Mouse (Mus musculus): Measurements from ENCODE around the gene Pik3cg.
A peak's percentile ranks its signal among the peaks of the same experiment; 100 is the strongest.

The Pik3cg gene

DNA sequence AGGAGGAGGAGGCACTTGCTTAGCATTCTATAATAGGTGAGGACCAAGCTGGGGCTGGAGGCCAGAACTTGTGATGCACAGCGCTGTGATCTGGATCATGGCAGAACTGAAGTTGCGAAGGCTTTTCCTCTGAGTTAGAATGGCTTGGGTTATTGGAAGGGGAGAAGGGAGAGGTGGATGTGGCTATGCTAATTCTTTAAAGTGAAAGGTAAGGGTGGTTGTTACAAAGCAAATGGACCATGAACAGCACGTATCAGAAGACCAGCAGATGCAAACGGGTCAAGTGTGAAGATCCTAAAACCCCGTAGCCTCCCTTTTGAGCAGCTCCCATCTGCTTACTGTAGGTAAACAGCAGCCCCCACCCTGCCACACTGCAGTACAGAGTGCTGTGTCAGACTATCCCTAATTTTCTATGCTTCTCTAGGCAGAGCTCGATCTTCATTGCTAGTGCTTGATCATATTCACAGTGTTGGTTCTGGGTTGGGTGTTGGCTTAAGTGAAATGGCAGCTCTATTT, 7.3 kb downstream of the Pik3cg start:
- no peak for DNase-seq (ENCODE audit: low spot score)

DNA sequence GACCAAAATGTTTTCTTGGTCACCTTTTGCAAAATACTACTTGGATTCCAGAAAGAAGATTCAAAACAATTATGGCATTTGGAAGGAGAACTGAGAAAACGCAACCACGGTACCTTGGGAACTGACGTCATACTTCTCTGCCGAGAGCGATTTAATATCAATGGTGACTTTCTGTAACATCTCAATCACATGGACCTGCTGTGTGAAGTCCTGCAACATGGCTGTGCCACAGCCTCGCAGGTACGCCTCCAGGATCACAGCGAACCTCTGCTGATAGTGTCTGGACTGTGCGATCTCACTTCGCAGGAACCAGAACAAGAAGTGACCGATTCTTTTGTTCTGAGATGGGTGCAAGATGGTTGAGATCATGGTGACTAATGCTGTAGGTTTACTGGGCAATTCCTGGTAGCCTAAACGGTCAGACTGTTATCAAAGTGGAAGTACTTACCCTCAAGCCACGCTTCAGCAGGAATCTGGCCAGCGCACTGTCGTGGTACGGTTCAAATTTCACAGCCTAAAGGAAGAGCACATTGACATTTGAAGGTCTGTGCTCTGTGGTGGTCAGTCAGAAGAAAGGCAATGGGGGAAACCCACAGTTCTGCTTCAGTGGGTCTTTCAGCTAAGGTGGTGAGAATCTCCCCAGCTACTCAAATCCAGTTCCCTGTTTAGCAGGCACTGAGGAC, 7.9 kb downstream of the Pik3cg start:
- DNase-seq (ENCODE audit: low spot score): no peak

DNA sequence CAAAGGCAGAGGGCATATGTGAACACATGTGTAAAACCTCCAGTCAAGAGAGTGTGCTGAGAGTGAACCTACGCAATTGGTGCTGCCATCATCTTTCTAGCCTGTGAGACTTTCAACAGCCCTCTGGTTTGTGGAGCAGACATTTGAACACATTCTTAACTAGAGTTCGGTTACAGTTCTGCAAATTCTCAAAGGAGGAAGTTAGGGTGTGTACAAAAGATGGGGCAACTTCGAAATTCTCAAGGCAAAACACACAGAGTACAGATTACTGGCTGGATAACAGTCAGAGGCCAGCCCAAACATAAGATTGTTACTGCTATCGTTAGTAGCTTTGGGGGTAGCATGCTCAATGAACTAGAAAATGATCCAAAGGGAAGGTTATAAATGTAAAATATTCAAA, 9.0 kb downstream of the Pik3cg start:
- DNase-seq (ENCODE audit: low spot score): no peak

DNA sequence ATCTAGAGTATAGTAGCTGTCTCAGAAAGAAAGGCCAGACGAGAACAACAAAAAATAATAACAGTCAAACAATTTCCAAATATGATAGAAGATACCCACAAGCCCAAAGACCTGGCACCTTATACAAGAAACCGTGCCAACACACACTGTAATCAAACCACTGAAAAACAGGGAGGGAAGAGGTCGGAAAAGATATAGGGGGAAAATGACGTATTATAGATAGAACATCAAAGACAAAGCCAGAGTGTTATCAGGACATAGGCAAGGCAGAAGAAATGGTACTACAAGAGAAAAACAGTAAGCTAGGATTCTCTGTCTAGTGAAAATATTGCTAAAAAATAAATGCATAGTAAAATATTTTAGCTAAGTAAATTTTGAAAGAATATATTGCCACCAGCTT, 10.4 kb downstream of the Pik3cg start:
- no peak for DNase-seq (ENCODE audit: low spot score)

DNA sequence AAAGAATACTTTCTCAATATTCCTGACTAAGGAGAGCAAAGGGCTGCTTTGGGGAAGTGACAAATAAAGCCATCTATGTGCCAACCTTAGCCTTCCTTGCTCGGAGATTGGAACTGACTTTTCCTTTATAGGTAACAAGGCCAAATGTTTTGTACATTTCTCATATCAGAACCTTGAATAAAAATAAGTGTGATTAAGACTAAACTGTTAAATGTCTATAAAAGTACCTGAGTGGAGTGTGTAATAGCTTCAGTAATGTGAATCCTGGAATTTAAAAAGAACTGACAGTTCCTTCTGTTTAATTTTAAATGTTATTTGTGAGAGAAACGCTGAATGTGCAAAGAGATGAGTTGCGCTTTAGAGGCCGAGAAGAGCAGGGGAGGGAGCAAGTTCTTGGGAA, 13.5 kb downstream of the Pik3cg start:
- no peak for DNase-seq (ENCODE audit: low spot score)

DNA sequence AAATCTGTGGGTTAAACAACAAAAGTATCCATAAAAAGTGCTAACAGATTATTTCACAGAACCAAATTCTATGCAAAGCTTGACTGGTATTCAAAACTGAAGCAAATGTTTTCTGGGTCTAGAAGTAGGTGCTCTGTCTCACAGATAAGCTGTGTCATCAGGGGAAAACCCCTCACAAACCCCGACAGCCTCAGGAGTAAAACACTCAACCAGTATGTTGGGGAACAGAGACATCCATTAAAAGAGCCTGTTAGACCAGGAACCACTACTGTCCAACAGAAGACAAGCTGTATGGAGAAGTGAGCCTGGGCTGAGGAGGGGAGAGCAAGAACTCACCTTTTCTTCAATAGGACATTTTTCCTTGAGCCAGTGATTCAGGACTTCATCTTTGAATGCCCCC, 14.1 kb downstream of the Pik3cg start:
- no peak for DNase-seq (ENCODE audit: low spot score)

DNA sequence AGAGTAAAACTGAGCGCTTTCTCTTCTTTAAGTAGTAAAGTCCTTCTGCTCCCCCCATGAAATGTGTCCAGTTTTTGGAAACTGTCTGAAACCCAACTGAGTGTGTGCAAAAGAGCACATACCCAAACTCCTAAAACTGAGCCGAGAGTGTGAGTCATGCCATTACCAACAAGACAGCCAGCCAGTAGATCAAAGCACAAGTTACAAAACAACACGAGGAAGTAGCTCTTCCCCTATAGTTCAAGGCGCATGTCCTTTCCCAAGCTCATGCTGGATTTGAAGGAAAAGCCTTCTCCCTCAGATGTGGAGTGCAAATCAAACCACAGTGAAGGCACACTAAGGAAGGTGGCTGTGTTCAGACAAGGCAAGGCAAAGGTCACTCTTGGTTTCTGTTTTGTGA, 17.5 kb downstream of the Pik3cg start:
- DNase-seq (ENCODE audit: low spot score): no peak

DNA sequence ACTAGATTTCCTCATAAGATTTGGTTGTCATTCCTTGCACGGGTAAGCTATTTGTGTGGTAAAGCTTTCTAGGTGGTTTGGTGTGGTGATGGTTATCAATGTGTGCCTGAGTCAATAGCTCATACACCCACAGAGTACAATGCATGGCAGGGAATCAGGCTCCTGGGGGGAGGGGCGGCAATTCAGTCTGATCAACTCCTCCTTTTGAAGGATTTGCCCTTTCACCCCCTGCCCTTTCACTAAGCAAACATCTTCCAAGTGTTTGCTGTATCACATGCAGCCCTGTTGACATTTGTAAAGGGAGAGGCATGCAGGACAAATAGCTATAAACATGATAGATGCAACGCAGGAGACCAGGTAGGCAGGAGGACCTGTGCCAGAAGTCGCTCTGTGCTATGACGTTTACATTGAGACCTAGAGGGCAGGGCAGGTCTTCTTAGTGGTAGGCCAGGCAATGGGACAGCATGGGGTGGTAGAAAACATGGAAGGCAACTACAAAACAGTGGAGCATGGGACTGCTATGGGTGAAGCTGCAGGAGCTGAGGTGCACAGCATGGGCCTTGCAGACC, 20.7 kb downstream of the Pik3cg start:
- DNase-seq (ENCODE audit: low spot score): no peak

DNA sequence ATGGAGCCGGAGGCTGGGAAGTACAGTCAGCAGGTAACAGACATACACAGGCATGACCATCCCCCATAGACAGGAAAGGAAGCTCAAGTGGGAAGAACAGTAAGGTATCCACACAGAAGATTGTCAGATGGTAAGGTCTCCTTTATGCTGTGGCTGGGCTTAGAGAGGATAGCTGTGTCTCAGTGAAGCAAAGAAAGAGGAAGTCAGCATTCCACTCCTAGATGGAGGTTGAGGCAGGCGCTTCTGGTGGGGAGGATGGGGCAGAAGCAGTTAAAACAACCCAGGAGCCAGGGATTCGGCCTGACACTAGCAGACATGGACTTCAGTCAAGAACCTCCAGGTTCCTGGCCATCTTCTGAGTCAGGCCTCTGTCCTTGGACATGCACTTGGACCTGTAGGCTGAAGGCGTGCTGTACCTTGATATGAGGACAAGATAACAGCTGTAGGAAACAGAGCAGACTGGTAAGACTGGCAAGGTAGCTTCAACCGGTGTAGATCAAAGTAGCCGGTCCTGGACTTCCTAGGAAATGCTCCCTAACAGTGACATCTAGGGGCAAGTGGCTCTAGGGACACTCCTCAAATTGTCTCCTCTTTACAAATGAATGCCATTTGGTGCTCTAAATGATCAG, 21.7 kb downstream of the Pik3cg start:
- DNase-seq (ENCODE audit: low spot score): no peak

DNA sequence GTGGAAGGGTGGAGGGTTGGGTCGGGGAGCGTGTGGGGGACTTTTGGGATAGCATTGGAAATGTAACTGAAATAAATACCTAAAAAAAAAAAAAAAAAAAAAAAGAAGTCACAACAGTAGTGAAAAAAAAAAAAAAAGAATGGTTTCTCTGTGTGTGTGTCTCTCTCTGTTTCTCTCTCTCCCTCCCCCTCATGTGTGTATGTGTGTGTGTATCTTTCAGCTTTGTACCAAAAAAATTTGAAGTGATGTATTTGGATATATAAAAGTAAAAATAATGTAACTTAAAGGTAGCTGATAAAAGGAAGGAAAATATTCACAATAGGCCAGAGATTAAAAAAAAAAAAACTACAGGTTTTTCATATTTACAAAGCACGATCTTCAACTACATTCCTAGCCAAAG, 23.6 kb downstream of the Pik3cg start:
- no peak for DNase-seq (ENCODE audit: low spot score)

DNA sequence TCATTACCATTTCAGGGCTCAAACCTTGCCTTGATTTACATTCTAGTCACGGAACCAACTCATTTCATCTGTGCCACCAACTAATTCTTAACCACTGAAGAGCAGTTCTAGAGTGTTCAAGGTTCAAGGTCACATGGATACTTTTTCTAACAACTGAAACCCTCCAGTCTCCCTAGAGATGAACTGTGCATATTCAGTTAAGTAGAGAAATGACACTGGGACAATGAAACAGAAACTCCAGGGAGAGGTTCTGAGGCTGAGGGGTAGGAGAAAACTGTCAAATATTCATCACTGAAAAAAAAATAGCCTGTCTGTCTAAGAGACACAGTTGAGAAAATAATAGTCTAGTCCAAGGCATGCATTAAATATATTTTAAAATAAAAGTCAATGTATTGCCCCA, 24.9 kb downstream of the Pik3cg start:
- no peak for DNase-seq (ENCODE audit: low spot score)

DNA sequence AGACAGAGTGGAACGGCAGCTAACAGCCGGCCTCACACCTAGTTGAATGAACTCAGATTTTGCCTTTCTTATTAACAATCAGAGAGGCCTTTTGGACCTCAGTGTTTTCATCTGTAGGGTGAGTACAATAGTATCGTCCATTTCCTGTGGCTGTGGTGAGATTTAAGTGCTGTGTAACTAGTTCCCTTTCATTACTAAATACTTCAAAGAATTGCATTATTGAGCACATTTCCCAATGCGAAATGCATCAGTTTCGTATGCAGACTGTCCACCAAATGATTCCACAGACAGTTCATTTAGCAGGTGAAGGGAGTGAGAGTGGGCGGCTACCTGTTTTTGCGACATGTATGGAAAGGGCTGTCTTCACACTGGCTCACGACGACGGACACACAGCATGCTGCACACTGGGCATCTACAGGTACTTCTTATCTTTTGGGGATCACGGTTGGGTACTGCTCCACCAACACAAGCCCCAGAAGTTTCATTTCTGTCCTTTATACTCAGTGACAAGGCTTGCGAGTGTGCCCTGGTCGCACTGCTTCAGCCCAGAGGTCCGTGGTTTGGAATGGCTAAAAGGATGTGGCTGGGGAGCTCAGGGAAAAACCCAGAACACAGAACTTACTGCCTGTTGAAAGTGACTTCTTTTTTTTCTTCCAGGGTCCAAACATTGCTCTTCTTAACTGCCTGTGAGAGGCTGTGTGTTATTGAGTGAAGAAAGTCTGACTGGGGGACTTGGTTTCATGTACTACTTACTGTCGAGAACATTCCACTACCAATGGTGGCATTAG, 25.6 kb downstream of the Pik3cg start:
- DNase-seq (ENCODE audit: low spot score): no peak

DNA sequence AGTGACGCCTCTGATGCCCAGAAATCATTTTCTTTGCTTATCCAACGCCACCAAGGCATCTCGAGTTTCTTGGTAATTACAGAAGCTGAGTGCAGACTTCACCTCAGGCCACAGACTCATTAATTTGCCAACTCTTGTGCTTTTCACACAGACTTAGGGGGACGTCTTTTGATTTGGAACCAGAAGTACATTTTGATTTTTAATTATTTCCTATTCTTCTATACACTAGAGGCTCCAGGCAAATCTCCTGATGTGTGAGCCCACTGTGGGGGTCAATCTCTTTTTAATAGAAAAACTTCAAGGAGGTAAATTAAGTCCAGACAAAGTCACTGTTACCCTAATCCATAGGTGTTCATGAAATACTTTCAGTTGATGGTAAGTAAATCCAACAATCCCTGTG, 26.6 kb downstream of the Pik3cg start:
- no peak for DNase-seq (ENCODE audit: low spot score)

DNA sequence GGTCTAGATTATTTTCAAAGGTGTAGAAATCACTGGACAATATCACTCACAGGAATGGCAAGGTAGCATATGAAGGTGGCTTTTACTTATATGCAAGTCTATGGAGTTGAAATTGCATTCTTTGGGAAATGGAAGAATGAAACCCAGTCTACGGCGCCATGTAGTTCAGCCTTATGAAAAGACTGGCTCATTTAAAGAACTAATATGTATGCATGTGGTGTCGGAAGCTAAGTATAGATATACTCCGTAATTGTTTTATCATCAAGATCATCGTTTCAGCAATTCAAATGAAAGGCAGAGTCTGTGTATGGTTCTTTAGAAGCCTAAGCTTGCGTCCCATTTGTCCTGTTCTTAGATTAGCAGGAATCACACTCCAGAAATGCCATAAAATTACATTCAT, 34.0 kb downstream of the Pik3cg start:
- no peak for DNase-seq (ENCODE audit: low spot score)

DNA sequence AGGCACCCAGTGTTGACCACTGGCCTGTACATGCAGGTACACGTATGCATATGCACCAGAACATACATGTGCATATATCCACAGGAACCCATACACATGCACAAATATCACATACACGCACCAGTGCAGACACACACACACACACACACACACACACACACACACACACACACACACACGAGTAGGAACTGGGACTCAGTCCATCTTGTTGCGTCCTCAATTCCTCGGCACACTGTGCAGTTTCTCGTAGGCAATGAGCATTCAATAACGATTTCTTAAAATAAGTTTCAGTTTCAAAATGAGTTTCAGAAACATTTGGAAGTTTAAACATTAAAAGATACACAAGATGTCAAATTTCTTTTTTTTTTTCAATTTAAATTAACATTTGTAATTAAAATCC, 35.6 kb downstream of the Pik3cg start:
- no peak for DNase-seq (ENCODE audit: low spot score)

DNA sequence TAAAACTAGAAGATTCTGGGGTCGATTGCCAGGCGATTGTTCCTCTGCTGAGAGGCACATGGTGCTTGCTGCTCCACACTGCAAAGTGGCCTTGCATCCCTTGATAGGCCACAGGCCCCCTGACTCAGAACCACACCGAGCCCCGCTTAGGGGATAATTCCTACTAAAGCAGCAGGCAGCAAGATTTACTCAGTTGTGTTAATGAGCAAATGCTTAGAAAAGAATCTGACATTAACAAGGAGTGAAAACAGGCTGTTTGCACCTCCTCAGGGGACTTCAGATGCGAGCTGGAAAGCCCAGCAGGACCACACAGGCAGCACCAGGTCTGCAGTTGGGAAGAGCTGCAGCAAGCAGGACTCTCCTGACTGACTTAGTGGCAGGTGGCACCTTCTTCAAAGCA, 39.3 kb downstream of the Pik3cg start:
- no peak for DNase-seq (ENCODE audit: low spot score)

DNA sequence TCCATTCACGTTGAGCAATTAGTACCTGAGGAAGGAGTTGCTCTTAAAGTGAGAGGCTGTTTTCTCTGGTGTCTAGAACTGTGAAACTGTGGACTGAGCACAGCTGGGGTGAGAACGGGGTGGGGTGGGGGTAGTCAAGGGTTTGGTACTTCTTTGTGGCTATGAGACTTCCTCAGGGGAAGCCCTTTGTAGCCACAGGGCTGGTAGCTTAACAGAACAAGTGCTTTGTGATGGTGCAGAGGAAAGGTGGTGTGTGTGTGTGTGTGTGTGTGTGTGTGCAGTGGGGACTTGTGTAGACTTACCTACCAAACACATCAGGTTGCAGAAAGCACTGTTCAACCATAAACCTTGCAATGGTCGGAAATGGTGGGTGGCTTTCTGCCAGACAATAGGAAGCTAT, 39.7 kb downstream of the Pik3cg start:
- no peak for DNase-seq (ENCODE audit: low spot score)

DNA sequence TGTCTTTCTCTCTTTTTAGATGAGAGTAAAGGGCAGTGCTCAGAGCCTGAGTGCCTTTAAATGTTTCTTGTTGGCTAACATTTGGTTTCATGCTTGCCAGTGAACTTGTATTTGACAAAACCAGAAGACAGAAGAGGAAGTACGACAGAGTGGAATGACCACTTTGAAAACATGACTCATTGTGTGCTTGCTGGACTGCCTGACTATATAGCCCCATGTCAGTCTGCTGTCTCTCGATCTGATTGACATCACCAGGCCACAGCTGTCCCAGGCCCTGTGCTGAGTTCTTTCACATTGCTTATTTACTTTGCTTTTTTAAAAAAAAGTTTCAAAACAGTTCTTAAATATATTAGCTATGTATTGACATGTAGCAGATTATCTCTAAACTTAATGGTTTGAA, 44.8 kb downstream of the Pik3cg start:
- DNase-seq (ENCODE audit: low spot score): no peak

DNA sequence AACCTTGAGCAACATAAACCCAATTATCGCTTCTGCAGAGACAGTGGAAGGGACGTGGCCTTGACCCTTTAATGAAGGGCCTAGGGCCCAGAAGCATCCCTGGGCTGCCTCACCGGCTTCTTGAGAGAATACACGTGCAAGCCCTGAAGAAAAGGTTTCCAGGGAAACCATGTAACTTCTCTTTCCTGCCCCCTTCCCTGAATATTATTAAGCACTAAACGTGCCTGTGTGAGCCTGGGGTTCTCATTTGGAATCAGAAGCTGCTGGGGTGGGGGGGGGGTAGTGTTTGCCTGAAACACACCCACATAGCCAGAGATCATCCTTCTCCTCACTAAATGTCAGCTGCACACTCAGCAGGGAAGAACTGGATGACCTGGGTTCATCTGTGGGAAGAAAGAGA, 49.7 kb downstream of the Pik3cg start:
- no peak for DNase-seq (ENCODE audit: low spot score)

DNA sequence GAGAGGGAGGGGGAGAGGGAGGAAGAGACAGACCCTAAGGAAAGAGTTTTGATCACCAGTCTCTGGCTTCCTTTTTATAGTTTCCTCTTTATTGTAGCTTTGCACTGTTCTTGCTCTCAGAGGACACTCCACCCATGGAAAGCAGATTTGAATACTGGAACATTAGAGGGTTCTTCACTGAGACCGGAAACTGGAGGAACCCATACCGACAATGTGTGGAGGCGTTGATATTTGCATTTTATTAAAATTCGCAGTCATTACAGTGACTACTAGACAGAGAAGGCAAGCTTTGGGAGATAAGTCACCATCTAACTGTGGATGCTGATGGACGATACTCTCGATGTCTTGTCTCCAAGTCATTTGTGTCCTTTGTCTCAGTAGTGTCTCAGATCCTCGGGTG, 61.9 kb downstream of the Pik3cg start:
- no peak for DNase-seq (ENCODE audit: low spot score)

DNA sequence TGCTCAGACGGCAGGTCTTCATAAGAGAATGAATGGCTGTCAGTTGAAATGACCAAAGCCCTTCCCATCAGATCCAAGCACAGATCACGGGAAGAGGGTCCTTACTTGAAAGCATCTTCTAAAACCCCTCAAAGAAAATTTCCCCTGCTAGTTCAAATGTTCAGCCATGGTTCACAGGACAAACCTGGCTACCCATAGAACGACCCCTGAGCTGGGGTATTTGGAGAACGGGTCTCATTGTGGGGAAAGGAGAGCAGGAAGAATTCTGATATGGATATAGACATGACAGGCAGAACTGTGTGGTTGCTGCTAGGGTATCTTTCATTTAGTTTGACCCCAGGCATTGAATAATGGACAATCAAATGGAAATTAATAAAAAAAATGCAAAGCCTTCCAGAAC, 62.8 kb downstream of the Pik3cg start:
- no peak for DNase-seq (ENCODE audit: low spot score)

DNA sequence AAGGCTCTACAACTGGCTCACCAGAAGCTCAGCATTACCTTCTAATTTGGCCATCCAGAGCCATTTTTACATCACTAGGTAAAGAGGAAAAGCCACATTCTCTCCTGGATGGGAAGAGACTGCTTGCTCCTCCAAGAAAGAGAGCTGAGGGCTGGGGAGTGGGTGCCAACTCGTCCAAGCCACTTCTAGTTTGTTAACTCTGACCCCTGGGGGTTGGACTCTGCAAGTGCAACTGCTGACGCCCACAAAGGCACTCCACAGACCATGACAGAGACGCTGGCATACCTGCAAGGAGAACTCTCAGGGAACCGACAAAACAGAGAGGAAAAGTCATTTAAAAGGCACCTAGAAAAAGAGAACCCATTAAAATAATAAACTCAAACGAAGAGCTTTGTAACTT, 63.9 kb downstream of the Pik3cg start:
- DNase-seq (ENCODE audit: low spot score): peak; percentile 55

DNA sequence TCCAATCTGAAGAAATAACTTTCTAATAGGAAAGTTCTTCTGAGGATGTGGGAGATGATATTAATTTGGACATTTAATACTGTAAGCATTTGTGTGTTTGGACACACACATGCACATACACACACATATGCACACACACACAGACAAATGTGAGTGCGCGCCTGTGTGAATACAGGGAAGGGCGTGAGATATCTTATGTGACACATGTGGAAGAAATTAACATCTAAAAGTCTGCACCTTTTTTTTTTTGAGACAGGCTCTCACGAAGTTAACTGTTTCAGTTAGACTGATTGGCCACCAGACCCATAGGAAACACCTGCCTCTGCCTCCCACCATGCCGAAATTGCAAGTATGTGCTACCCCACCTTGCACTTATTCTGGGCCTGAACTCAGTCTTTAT, 64.7 kb downstream of the Pik3cg start:
- DNase-seq (ENCODE audit: low spot score): no peak
